Mouse (Mus musculus) kidney, postnatal 36 days (tissue): ENCODE results near the gene Srrm1.

ENCODE experiments used
- DNase-seq, 2 experiments: peaks; one replicate each; pipeline ENCODE4 v3.0.0; 2021 to 2022; ENCODE audit warnings: mixed read lengths in 2 of 2

Srrm1 gene

DNA sequence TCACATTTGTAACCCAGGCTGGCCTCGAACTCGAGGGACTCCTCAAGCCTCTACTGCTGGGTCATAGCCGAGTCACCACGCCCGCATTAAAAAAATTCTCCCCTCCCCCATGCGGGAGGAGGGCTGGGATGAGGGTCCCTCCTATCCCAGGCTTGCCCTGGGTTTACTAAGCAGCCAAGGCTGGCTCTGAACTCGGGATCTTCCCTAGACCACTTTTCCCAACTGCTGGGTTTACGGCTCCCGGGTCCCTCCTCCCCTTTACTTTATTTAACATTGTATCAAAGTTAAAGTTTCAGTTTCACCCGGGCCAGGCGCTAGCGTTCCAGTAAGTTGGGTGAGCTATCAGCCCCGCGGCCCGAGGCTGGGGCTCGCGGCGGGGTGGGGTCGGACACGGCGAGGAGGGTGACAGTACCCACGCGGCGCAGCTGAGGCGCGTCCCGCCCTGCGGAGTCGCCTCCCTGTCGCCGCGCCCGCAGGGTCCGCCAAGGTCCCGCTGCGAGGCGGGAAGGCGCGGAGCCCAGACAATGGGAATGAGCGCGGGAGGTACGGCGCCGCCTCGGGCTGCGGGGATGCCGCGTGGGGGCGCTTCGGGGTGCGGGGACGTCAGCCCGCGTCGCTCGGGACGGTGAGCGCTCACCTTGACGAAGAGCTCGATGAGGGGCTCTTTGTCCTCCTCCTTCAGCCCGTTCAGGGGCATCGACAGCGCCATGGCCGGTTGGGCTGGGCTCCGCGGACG lies 81.1 kb downstream of the Srrm1 start:
- DNase-seq = peak; percentile 75 to 82

DNA sequence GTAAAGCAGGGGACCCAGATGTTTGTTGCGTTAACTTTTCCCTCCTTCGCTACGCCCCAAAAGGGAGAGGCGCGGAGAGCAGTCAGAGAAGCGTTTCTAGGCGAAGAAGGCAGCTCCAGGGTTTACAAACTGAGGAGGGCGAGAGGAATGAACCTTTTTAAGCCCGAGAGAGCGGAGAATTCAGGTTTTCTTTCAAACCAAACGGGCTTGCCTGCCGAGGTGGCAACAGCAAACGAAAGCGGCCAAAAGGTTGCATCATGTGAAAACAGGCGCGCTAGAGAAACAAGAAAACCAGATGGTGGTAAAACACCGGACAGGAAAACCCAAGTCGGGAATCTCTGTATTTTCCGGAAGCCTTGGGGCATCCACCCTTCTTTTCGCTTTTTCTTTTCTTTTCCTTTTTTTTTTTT lies 81.7 kb downstream of the Srrm1 start:
- peak in 1 of 2 experiments; percentile 38 for DNase-seq
